In the genomic region with DNA sequence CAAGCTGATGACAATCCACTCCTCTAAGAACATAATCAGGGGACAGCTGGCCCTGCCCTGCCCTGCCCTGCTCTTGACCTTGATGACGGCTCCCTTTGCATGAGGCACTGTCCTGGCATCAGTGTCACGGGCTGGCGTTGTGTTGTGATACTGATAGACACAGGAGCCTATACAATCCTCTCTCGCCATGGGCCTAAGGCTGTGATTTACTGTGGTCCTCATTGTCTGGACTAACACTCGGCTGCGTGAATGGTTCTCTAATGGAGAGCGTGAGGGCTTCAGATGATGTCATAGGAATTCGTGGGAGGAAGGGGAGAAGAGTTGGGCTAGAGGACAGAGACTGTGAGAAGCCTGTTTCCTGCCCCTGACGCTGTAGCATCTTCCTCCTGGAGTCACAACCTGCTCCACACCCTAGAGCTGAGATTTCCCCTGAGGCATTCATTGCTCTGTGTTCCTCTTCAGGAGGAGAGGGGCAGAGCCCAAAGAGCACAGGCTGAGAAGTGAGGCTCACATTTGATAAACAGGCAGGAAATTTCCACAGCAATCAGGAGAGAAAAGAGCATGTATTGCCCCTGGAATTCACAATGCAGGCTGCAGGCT, we compare ENCODE assay signal across 18 mouse cellular contexts. TPM values are rescaled to one million over a fixed set of nuclear protein-coding genes. Genes with fewer than 3 reads are reported as not detected.
DNase-seq lines count a peak whose midpoint lies in the region; ATAC-seq lines count a peak whose summit lies in the region.
"Had no signal": no experiment of that assay in that cellular context is flagged by ENCODE, and none has a peak within 500 bp of the region (broad histone marks: within the 10 kb centered on the region; RNA-seq: fewer than 3 reads in every experiment).

No protein-coding gene starts in this region.

- no peaks in the 10 kb centered on the region for H3K27me3 ChIP-seq in forebrain, embryonic 13.5 days
- H3K27me3 ChIP-seq in forebrain, embryonic 11.5 days (ENCODE audit: control insufficient read depth, insufficient read depth, low read length), result no peaks in the 10 kb centered on the region
- no peaks in the 10 kb centered on the region for H3K27me3 ChIP-seq in hindbrain, embryonic 15.5 days
- no peaks in the 10 kb centered on the region for H3K27me3 ChIP-seq in hindbrain, embryonic 12.5 days
- no peaks in the 10 kb centered on the region for H3K27me3 ChIP-seq in forebrain, embryonic 15.5 days
- H3K27me3 ChIP-seq: Patski had no signal

- no peak overlapping the region for H3K9ac ChIP-seq in forebrain, embryonic 13.5 days
- no peak overlapping the region for H3K9ac ChIP-seq in forebrain, embryonic 11.5 days (ENCODE audit: low read length)
- no peak overlapping the region for H3K9ac ChIP-seq in hindbrain, embryonic 15.5 days
- no peak overlapping the region for H3K9ac ChIP-seq in hindbrain, embryonic 12.5 days
- no peak overlapping the region for H3K9ac ChIP-seq in forebrain, embryonic 15.5 days (replicated peaks)

- peaks cover 6% of the 10 kb centered on the region; the same call in 1 of the 2 replicates for H3K4me1 ChIP-seq in forebrain, embryonic 13.5 days
- no peaks in the 10 kb centered on the region for H3K4me1 ChIP-seq in forebrain, embryonic 11.5 days (replicated peaks; ENCODE audit: control insufficient read depth, insufficient read depth, low read length)
- H3K4me1 ChIP-seq in hindbrain, embryonic 15.5 days (replicated peaks), result peaks cover 13% of the 10 kb centered on the region
- H3K4me1 ChIP-seq in hindbrain, embryonic 12.5 days, result peaks cover 17% of the 10 kb centered on the region; the same call in 1 of the 2 replicates
- no peaks in the 10 kb centered on the region for H3K4me1 ChIP-seq in forebrain, embryonic 15.5 days

- no peak overlapping the region for H3K4me3 ChIP-seq in forebrain, embryonic 13.5 days
- no peak overlapping the region for H3K4me3 ChIP-seq in forebrain, embryonic 11.5 days (ENCODE audit: low read depth, low read length)
- H3K4me3 ChIP-seq in hindbrain, embryonic 15.5 days, result no peak overlapping the region
- no peak overlapping the region for H3K4me3 ChIP-seq in hindbrain, embryonic 12.5 days
- no peak overlapping the region for H3K4me3 ChIP-seq in forebrain, embryonic 15.5 days
- H3K4me3 ChIP-seq: myocyte had no signal

- 53% methylated on average over 9 of the region's 9 CpGs for WGBS in forebrain, embryonic 13.5 days
- WGBS in forebrain, embryonic 11.5 days, result 61% methylated on average over 9 of the region's 9 CpGs
- WGBS in hindbrain, embryonic 15.5 days, result 50% methylated on average over 9 of the region's 9 CpGs
- whole genome bisulfite sequencing in hindbrain, embryonic 12.5 days, result 47% methylated on average over 9 of the region's 9 CpGs
- 45% methylated on average over 9 of the region's 9 CpGs for WGBS in forebrain, embryonic 15.5 days

- no peak for ATAC-seq in forebrain, embryonic 13.5 days
- no peak for ATAC-seq in forebrain, embryonic 11.5 days (replicated peaks; ENCODE audit: low FRiP score)
- ATAC-seq in hindbrain, embryonic 15.5 days (ENCODE audit: low FRiP score, low read depth), result peak; percentile 19; the same call in 1 of the 2 replicates
- ATAC-seq in hindbrain, embryonic 12.5 days (ENCODE audit: low FRiP score), result no peak
- ATAC-seq in forebrain, embryonic 15.5 days (replicated peaks), result no peak
- ATAC-seq: Patski had no signal

- 0 out of 2 replicates have a peak overlapping the region, but pooled peaks have one; percentile 16 for H3K27ac ChIP-seq in forebrain, embryonic 13.5 days
- H3K27ac ChIP-seq in forebrain, embryonic 11.5 days (ENCODE audit: low read depth, low read length), result no peak overlapping the region
- H3K27ac ChIP-seq in hindbrain, embryonic 15.5 days (replicated peaks), result 0 out of 2 replicates have a peak overlapping the region, but pooled peaks have one; percentile 8
- H3K27ac ChIP-seq in hindbrain, embryonic 12.5 days, result no peak overlapping the region
- H3K27ac ChIP-seq in forebrain, embryonic 15.5 days (replicated peaks), result 0 out of 2 replicates have a peak overlapping the region, but pooled peaks have one; percentile 4

- H3K9me3 ChIP-seq in forebrain, embryonic 13.5 days (replicated peaks), result 0 out of 2 replicates have a peak, but pooled peaks cover 3% of the 10 kb centered on the region
- H3K9me3 ChIP-seq in forebrain, embryonic 11.5 days (ENCODE audit: control insufficient read depth, low read length), result no peaks in the 10 kb centered on the region
- no peaks in the 10 kb centered on the region for H3K9me3 ChIP-seq in hindbrain, embryonic 15.5 days
- H3K9me3 ChIP-seq in hindbrain, embryonic 12.5 days (replicated peaks), result no peaks in the 10 kb centered on the region
- H3K9me3 ChIP-seq in forebrain, embryonic 15.5 days, result no peaks in the 10 kb centered on the region

- DNase-seq in forebrain, embryonic 11.5 days (ENCODE audit: low spot score), result no peak
- DNase-seq in neural tube, embryonic 10.5 days (ENCODE audit: extremely low spot score, low spot score), result peak; percentile 26
- DNase-seq in yolk sac, embryonic 10.5 days (ENCODE audit: low spot score), result no peak
- no peak for DNase-seq in spleen, postnatal 36 days (ENCODE audit: low spot score in 2 of 2)
- DNase-seq: B cell, adult 2 months; cerebellum, postnatal 36 days; heart, postnatal 4 days; kidney, adult 18-20 months; kidney, postnatal 25 days; left cerebral cortex, postnatal 4 days had no signal

- no peak overlapping the region for H3K4me2 ChIP-seq in forebrain, embryonic 13.5 days
- H3K4me2 ChIP-seq in forebrain, embryonic 11.5 days (ENCODE audit: low read depth, low read length, severe bottlenecking), result no peak overlapping the region
- no peak overlapping the region for H3K4me2 ChIP-seq in hindbrain, embryonic 15.5 days
- H3K4me2 ChIP-seq in hindbrain, embryonic 12.5 days (replicated peaks), result no peak overlapping the region
- no peak overlapping the region for H3K4me2 ChIP-seq in forebrain, embryonic 15.5 days (replicated peaks)
- H3K4me2 ChIP-seq: liver, embryonic 11.5 days had no signal

- no peaks in the 10 kb centered on the region for H3K36me3 ChIP-seq in forebrain, embryonic 13.5 days (ENCODE audit: poor library complexity, severe bottlenecking)
- no peaks in the 10 kb centered on the region for H3K36me3 ChIP-seq in forebrain, embryonic 11.5 days (ENCODE audit: control insufficient read depth, insufficient read depth, low read length)
- no peaks in the 10 kb centered on the region for H3K36me3 ChIP-seq in hindbrain, embryonic 15.5 days
- H3K36me3 ChIP-seq in hindbrain, embryonic 12.5 days, result no peaks in the 10 kb centered on the region
- no peaks in the 10 kb centered on the region for H3K36me3 ChIP-seq in forebrain, embryonic 15.5 days

RNA-seq across cellular contexts. Expression of gene Spesp1, which starts 44.5 kb away (rescaled TPM):
- not detected in 2 replicates for polyA plus RNA-seq in forebrain, embryonic 13.5 days (2015; fragmentation: Nextera tagmentation; extraction: Ambion mirVana)
- polyA plus RNA-seq in forebrain, embryonic 11.5 days (2014; fragmentation: Nextera tagmentation; extraction: Ambion mirVana), result not detected in 2 replicates
- polyA plus RNA-seq in hindbrain, embryonic 15.5 days (2015; fragmentation: Nextera tagmentation; extraction: Ambion mirVana), result not detected in 2 replicates
- not detected in 2 replicates for polyA plus RNA-seq in hindbrain, embryonic 12.5 days (2016; fragmentation: Nextera tagmentation; extraction: Ambion mirVana)
- polyA plus RNA-seq in forebrain, embryonic 15.5 days (2015; fragmentation: Nextera tagmentation; extraction: Ambion mirVana), result not detected in 2 replicates
- polyA plus RNA-seq: liver, embryonic 11.5 days; lung, embryonic 16.5 days; myocyte; Patski had no signal

Comparison
In these comparisons a context has a peak if more than half of its experiments do, and no peak if none do; other contexts are left out.
1. H3K27ac ChIP-seq: peak in forebrain, embryonic 13.5 days (single experiment), hindbrain, embryonic 15.5 days (single experiment) and forebrain, embryonic 15.5 days (single experiment); none in forebrain, embryonic 11.5 days (single experiment) and hindbrain, embryonic 12.5 days (single experiment).